Mouse (Mus musculus): ENCODE results near the gene Brms1. TPM values are rescaled to one million over a fixed set of nuclear protein-coding genes. Genes with fewer than 3 reads are reported as not detected.

The Brms1 gene
- total RNA-seq, 2 experiments from 2014 or later, result 32.0 to 33.6 TPM

DNA sequence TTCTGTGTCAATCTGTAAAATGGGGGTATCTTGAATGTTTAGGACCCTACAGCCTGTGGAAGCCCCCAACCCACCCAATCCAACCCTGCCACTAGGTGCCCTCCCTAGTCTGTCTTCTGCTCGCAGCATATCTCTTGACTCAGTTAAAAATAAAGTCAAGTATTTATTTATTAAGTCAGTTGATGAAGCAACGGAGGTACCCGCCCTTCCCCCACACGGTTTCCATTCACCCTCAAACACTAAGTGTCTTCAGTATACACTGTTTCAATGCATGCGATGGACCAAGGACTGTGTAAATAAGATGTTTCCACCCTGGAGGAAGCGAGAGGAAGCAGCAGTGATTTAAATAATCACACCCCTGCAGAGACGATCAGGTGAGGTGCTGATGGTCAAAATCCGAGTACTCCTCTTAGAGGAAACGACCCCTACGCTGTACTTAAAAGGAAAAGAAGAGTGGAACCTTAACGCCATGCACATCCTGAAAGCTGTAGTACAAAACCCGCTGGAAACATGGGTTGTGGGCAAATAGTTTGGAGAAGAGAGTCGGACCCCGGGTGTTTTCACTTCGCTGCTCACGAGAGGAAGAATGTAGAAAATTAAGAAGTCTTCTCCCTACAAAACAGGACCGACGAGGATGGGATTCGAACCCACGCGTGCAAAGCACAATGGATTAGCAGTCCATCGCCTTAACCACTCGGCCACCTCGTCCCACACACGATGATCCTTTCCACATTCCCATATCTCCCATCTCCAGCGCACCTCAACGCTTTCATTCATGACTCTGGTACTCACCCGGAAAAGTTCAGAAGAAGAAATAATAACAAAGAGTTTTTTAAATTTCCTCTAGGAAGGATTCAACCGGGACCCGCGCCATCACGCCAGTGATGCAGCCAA lies 3.2 kb upstream of the Brms1 start:
- ATAC-seq (replicated peaks; ENCODE audit: poor library complexity, severe bottlenecking), result no peak

- ATAC-seq (replicated peaks; ENCODE audit: poor library complexity, severe bottlenecking), result peak; percentile 81
These were observed 2.4 kb upstream of the Brms1 start, which contains the start of the genes B4gat1 and AC124502.3 for GRCm38 (mm10) chr19:5038709-5039156. Gene B4gat1, plus strand, starts transcription at chr19:5038826. Gene AC124502.3, plus strand, starts transcription at chr19:5038891.

DNA sequence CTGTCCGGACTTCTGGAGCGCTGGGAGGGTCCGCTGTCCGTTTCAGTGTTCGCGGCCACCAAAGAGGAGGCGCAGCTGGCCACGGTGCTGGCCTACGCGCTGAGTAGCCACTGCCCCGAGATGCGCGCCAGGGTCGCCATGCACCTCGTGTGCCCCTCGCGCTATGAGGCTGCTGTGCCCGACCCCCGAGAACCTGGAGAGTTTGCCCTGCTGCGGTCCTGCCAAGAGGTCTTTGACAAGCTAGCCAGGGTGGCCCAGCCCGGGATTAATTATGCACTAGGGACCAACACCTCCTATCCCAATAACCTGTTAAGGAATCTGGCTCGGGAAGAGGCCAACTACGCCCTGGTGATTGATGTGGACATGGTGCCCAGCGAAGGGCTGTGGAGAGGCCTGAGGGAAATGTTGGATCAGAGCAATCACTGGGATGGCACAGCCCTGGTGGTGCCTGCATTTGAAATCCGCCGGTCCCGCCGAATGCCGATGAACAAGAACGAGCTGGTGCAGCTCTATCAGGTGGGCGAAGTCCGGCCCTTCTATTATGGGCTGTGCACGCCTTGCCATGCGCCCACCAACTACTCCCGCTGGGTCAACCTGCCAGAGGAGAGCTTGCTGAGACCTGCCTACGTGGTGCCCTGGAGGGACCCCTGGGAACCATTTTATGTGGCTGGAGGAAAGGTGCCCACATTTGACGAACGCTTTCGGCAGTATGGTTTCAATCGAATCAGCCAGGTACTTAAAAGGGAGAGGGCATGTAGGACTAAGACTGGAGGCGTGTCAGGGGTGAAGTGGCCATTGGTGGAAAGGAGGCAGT lies 1.6 kb upstream of the Brms1 start:
- no peak for ATAC-seq (replicated peaks; ENCODE audit: poor library complexity, severe bottlenecking)

DNA sequence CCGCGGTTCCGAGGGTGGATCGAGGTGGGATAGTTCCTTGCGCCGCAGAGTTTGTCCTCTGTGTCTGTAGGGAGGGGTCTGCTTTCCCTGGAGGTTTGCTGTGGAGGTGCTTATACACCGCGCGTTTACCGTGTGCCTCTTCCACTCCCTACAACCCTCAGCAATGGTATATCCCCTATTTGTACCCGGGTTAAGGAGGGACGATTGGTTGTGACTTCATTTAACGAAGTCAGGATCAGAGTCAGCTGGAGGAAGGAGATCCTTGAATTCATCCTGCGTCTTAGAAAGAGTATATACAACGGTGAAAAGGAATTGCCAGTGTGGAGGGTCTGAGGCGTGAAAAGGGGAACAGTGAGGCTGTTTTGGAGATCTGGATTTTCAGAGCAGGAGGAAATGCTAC lies 434 bp downstream of the Brms1 start:
- no peak for ATAC-seq (replicated peaks; ENCODE audit: poor library complexity, severe bottlenecking)

DNA sequence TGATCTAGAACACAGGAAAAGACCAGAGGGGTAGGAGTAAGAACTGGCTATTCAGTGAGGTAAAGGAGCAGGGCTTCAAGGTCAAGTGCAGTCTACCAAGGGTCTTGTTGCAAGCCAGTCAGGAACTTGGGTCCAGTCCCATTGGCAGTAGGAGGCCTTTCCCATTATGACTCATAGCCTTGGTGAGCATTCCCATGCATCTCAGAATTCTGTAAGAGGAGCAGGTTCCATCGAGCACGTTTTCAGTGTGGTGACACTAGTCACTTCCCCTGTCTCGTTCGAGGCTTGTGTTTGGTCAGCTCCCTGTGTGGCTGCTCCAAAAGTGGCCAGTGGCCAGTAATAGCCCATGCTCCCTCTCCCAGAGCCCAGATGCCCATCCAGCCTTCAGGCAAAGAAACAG lies 4.4 kb downstream of the Brms1 start:
- ATAC-seq (replicated peaks; ENCODE audit: poor library complexity, severe bottlenecking), result no peak

GRCm38 (mm10) chr19:5048138-5049056 lies 7.2 kb downstream of the Brms1 start:
- ATAC-seq (replicated peaks; ENCODE audit: poor library complexity, severe bottlenecking), result no peak

DNA sequence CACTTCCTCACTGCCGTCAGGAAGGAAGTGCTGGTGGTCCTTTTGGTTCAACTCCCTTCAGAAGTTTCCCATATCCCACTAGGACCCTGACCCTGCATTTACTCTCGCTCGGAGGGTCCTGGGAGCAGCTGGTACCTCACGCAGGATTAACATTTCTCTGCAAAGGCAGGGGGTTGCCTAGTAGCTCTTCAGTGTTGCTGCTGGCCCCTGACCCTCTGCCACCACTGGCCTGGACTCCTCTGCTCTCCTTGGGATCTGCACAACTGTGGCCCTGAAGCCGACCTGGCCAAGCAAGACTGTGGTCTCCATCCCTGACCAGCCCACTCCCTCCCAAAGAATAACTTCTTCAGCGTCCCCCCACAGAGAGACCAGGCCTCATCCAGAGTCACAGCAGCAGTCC lies 8.2 kb downstream of the Brms1 start:
- ATAC-seq (replicated peaks; ENCODE audit: poor library complexity, severe bottlenecking), result no peak

- peak; percentile 10; the same call in 1 of the 2 replicates for ATAC-seq (replicated peaks; ENCODE audit: poor library complexity, severe bottlenecking)
These were observed 9.1 kb downstream of the Brms1 start, which contains the start of gene Rin1 for GRCm38 (mm10) chr19:5050047-5050905. Gene Rin1, plus strand, starts transcription at chr19:5050481.

DNA sequence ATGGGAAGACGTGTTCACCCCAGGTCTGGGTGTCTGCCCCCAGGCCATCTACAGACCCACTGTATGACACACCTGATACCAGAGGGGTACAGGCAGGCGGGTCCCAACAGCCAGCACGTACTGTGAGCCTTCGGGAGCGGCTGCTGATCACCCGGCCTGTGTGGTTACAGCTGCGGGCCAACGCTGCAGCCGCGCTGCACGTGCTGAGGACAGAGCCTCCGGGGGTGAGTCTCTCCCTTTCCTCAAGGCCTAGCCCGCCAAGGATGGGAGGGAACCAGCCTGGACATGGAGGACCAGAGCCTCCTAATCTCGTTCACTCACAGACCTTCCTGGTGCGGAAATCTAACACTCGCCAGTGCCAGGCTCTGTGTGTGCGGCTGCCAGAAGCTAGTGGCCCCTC lies 9.9 kb downstream of the Brms1 start:
- no peak; the same call in 1 of the 2 replicates for ATAC-seq (replicated peaks; ENCODE audit: poor library complexity, severe bottlenecking)

GRCm38 (mm10) chr19:5051515-5051914 lies 10.4 kb downstream of the Brms1 start:
- no peak for ATAC-seq (replicated peaks; ENCODE audit: poor library complexity, severe bottlenecking)

DNA sequence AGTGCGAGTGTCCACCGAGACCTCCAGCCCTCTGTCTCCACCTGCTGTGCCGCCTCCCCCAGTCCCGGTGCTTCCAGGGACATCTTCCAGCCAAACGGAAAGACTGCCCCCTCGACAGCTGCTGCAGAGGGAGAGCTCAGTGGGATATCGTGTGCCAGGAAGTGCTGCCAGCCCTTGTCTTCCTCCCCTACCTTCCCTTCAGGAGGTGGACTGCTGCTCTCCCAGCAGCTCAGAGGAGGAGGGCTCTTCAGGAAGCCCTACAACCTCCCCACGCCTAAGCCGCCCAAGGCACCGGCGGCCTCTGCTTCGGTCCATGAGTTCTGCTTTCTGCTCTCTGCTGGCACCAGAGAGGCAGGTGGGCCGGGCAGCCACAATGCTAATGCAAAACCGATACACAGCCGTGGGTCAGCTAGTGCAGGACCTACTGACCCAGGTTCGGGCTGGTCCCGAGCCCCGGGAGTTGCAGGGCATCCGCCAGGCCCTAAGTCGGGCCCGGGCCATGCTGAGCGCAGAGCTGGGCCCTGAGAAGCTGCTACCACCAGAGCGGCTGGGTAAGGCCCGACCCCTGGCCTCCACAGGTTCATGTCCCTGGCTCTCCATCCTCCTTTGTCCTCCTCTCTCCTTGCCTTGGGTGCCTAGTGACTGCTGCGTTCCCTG lies 11.1 kb downstream of the Brms1 start:
- no peak for ATAC-seq (replicated peaks; ENCODE audit: poor library complexity, severe bottlenecking)

DNA sequence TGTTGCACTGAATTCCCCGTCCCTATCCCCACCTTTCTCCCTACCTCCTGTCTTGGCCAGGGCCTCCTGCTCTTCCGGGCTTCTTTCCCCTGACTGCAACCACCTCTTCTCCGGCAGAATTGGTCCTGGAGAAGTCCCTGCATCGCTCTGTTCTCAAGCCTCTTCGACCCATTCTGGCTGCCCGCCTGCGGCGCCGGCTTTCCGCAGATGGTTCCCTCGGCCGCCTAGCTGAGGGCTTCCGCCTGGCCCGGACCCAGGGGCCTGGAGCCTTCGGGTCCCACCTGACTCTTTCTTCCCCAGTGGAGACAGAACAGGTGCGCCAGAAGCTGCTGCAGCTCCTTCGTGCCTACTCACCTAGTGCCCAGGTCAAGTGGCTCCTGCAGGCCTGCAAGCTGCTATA lies 11.7 kb downstream of the Brms1 start:
- no peak for ATAC-seq (replicated peaks; ENCODE audit: poor library complexity, severe bottlenecking)

DNA sequence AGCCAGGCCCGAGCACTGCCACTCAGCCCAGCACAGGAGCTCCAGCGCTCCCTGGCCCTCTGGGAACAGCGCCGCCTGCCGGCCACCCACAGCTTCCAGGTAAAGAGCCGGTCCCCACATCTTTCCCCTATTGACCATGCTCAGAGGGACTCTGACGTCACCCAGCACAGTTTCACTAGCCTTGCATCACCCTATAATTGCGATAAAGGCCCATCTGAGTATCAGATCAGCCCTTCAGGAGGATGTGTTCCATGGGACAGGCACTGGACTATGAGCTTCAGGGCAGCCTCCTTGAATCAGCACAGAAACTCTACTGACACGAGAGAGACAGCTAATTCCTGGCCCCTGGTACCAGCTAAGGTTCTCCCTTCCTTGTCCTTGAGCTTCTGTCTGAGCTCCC lies 12.8 kb downstream of the Brms1 start:
- ATAC-seq (replicated peaks; ENCODE audit: poor library complexity, severe bottlenecking), result peak; percentile 60

GRCm38 (mm10) chr19:5056251-5056650 lies 15.1 kb downstream of the Brms1 start:
- peak; percentile 33; the same call in 1 of the 2 replicates for ATAC-seq (replicated peaks; ENCODE audit: poor library complexity, severe bottlenecking)

DNA sequence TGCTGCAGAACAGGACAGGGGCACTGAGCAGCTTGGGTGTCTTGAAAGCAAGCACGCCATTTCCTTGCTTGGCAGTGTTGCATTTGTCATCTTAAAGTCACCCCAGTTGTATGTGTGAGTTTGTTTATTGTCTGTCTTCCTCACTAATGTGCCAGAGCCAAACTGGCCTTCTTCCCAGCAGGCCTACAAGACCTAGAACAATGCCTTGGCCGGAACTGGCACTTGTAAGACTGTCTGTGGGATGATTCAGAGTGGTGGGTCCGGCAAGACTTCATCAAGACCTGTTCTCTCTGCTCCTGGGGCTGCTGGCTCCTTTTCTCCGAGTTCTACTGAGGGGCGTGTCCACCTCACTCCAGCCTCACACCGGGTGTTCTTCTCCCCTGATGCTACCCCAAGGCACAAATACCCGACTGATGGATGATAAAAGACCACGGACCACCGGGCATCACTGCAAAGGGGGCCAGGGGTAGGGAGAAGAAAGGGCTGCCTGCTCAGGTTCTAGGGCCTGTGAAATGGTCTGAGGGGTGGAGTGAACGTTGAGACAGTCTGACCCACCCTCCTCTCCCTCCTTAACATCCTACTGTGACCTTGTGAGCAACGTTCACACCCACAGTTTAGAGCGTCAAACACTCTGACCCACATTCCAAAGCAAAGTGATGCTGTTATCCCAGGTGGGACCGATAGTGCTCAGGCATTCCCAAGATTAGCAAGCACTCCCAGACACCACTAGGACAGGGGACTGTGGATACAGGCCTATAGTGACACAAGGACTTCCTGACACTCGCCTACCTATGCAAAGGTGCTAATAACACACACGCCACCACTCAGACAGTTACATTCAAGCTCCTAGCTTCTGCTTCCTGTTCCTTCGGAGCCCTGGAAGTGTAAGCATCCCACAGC lies 17.0 kb downstream of the Brms1 start:
- ATAC-seq (replicated peaks; ENCODE audit: poor library complexity, severe bottlenecking), result no peak

GRCm38 (mm10) chr19:5058801-5059771 lies 17.9 kb downstream of the Brms1 start:
- ATAC-seq (replicated peaks; ENCODE audit: poor library complexity, severe bottlenecking), result no peak

Measured in granulocyte monocyte progenitor cell, adult 5-6 weeks (primary cell).